Mouse (Mus musculus) embryo, embryonic 9.5 days (tissue): ENCODE measurements around the gene Vmn1r57.
"Not testable (repeated sequence)": the region's sequence is repeated elsewhere in the genome, so short reads cannot be mapped to it uniquely, and the experiment has no call there.

Source experiments
- DNase-seq: peaks from one replicate; pipeline ENCODE4 v3.0.0-alpha.2; 2017; ENCODE audit errors: extremely low spot score

Vmn1r57 gene

GRCm38 (mm10) chr7:5218193-5218592, at the start of gene Vmn1r57:
TSS of gene Vmn1r57 (plus strand) at chr7:5218493.
- DNase-seq, result not testable (repeated sequence)

GRCm38 (mm10) chr7:5196647-5197046, 21.6 kb upstream of the Vmn1r57 start, which contains the start of gene Vmn1r56:
TSS of gene Vmn1r56 (minus strand) at chr7:5196747.
- not testable (repeated sequence) for DNase-seq

GRCm38 (mm10) chr7:5263051-5263450, 44.8 kb downstream of the Vmn1r57 start:
- DNase-seq, result no peak
